In genomic region chr7:65988249-65988648, GRCm38 (mm10) we compare ENCODE assay signal across 11 mouse cellular contexts.
DNase-seq lines count a peak whose midpoint lies in the region.
"Had no signal": no experiment of that assay in that cellular context is flagged by ENCODE, and none has a peak within 500 bp of the region (broad histone marks: within the 10 kb centered on the region; RNA-seq: fewer than 3 reads in every experiment).

No protein-coding gene starts in this region.

- DNase-seq in cerebellum, adult 18-20 months, result peak; percentile 41 to 53
- DNase-seq in cerebellum, adult 8-10 months, result no peak
- DNase-seq in cerebellum, postnatal 10 days, result peak; percentile 45 to 56
- no peak for DNase-seq in cerebellum, adult 9-11 months
- DNase-seq in brain, adult 2 months (ENCODE audit: low read depth, low spot score), result peak; percentile 58
- DNase-seq: adrenal gland, adult 8-10 months; adrenal gland, postnatal 14 days; adrenal gland, postnatal 36 days; B cell, adult 2 months; cerebellum, adult 11 months; embryo, embryonic 11 days had no signal

Comparison
In these comparisons a context has a peak if more than half of its experiments do, and no peak if none do; other contexts are left out.
1. DNase-seq: peak in cerebellum, adult 18-20 months (2 of 2), cerebellum, postnatal 10 days (2 of 2) and brain, adult 2 months (single experiment); none in cerebellum, adult 8-10 months (single experiment) and cerebellum, adult 9-11 months (single experiment).